Mouse (Mus musculus) CH12.LX (cell line): ENCODE measurements around the gene Cox7a2. TPM values are rescaled to one million over a fixed set of nuclear protein-coding genes. Genes with fewer than 3 reads are reported as not detected.

ENCODE experiments used
- DNase-seq: peaks from one replicate; pipeline ENCODE4 v3.0.0-alpha.2; 2013; ENCODE audit errors: extremely low read depth
- H3K27ac ChIP-seq: 2 replicates; pipeline ENCODE4 v1.5.1; 2012; ENCODE audit warnings: low read depth, mild to moderate bottlenecking, control low read depth, moderate library complexity; ENCODE audit not compliant: insufficient read depth
- H3K27me3 ChIP-seq: replicated peaks from 2 replicates; pipeline ENCODE3; 2012; ENCODE audit warnings: inconsistent platforms
- H3K36me3 ChIP-seq, 2 experiments: replicated peaks in 1 of 2; 2 replicates each; pipeline versions ENCODE3 to v1.6.1; 2012; ENCODE audit warnings: inconsistent platforms in 1 of 2, low read length in 1 of 2, mild to moderate bottlenecking in 1 of 2, mixed read lengths in 1 of 2, moderate library complexity in 1 of 2; ENCODE audit not compliant: control insufficient read depth in 1 of 2, insufficient read depth in 1 of 2
- H3K4me1 ChIP-seq, 2 experiments: 2 replicates each; pipeline ENCODE4 v1.6.1; 2012; ENCODE audit warnings: inconsistent platforms in 1 of 2, moderate library complexity in 1 of 2; ENCODE audit not compliant: insufficient read depth in 2 of 2, control insufficient read depth in 1 of 2
- H3K4me2 ChIP-seq: 2 replicates; pipeline ENCODE4 v1.6.1; 2012; ENCODE audit warnings: low read depth, mild to moderate bottlenecking, control low read depth; ENCODE audit not compliant: poor library complexity, insufficient read depth, severe bottlenecking
- H3K4me3 ChIP-seq, 3 experiments: fragments of 150-350 bp in 1 of 3; sonication (generic) in 1 of 3; replicated peaks in 1 of 3; 2 replicates each; pipeline versions ENCODE3 to v1.5.1; 2011 to 2012; ENCODE audit warnings: low read depth in 2 of 3, low read length in 2 of 3, mild to moderate bottlenecking in 2 of 3, moderate library complexity in 2 of 3, control low read depth in 1 of 3, improper control_type of control experiment in 1 of 3, inconsistent platforms in 1 of 3, mixed read lengths in 1 of 3; ENCODE audit not compliant: poor library complexity in 1 of 3
- H3K79me2 ChIP-seq: replicated peaks from 2 replicates; pipeline ENCODE4 v1.6.1; 2012; ENCODE audit warnings: mild to moderate bottlenecking, moderate library complexity; ENCODE audit not compliant: control insufficient read depth, poor library complexity, insufficient read depth, severe bottlenecking; ENCODE audit errors: extremely low read depth
- H3K9ac ChIP-seq: 2 replicates; pipeline ENCODE4 v1.6.1; 2012; ENCODE audit warnings: low read depth, mild to moderate bottlenecking, control low read depth, moderate library complexity; ENCODE audit not compliant: insufficient read depth
- H3K9me3 ChIP-seq: replicated peaks from 2 replicates; pipeline ENCODE3; 2012; ENCODE audit warnings: low read length, inconsistent platforms, mixed read lengths
- ELF1 ChIP-seq: IDR thresholded peaks from 2 replicates; pipeline ENCODE4 v1.6.1; 2014; ENCODE audit warnings: low read depth, mild to moderate bottlenecking, inconsistent platforms, low read length, improper control_type of control experiment
- GABPA ChIP-seq: IDR thresholded peaks from 2 replicates; pipeline ENCODE4 v1.6.1; 2012; ENCODE audit warnings: low read depth, low read length, improper control_type of control experiment, inconsistent platforms; ENCODE audit not compliant: insufficient replicate concordance
- JUND ChIP-seq: conservative IDR thresholded peaks from 2 replicates; pipeline ENCODE4 v1.6.1; 2011; ENCODE audit warnings: low read depth, low read length, improper control_type of control experiment
- MAX ChIP-seq: IDR thresholded peaks from 2 replicates; pipeline ENCODE4 v1.6.1; 2011; ENCODE audit warnings: low read length, improper control_type of control experiment
- MYC ChIP-seq: IDR thresholded peaks from 2 replicates; pipeline ENCODE4 v1.6.1; 2011; ENCODE audit warnings: low read depth, mild to moderate bottlenecking, improper control_type of control experiment, low read length
- POLR2AphosphoS2 ChIP-seq: IDR thresholded peaks from 2 replicates; pipeline ENCODE4 v1.6.1; 2011; ENCODE audit warnings: low read depth, low read length, improper control_type of control experiment
- SIN3A ChIP-seq: IDR thresholded peaks from 2 replicates; pipeline ENCODE4 v1.6.1; 2012; ENCODE audit warnings: low read length, improper control_type of control experiment, inconsistent platforms
- TCF12 ChIP-seq: IDR thresholded peaks from 2 replicates; pipeline ENCODE4 v1.6.1; 2014; ENCODE audit warnings: low read depth, mild to moderate bottlenecking, inconsistent platforms, low read length, improper control_type of control experiment
- ZC3H11A ChIP-seq: IDR thresholded peaks from 2 replicates; pipeline ENCODE4 v1.6.1; 2012; ENCODE audit warnings: low read depth, mild to moderate bottlenecking, inconsistent platforms, low read length, improper control_type of control experiment
- dilution Hi-C: fragments of 300-500 bp; cut with MboI; formaldehyde crosslinking; loops from 2 replicates; pipeline ENCODE4 v1.14.3; 2020; ENCODE audit warnings: low sequenced_read_pairs; ENCODE audit not compliant: extremely low pct_unique_long_range_greater_than_20kb, extremely low pct_ligation_motif_present
- in situ Hi-C: fragments of 300-500 bp; cut with MboI; formaldehyde crosslinking; loops from 3 replicates; pipeline ENCODE4 v1.14.3; 2019; ENCODE audit warnings: low sequenced_read_pairs, low pct_ligation_motif_present, low pct_unique_long_range_greater_than_20kb, mixed read lengths
- polyA plus RNA-seq: library from polyadenylated mRNA; unstranded; fragments of >175 nt; gene quantifications from 2 replicates; pipeline ENCODE4 v1.2.1, GENCODE M21; 2012; ENCODE audit warnings: low read depth; ENCODE audit not compliant: insufficient read length
- total RNA-seq, 2 experiments: library from RNA; depleted of rRNA; stranded (reverse); fragments of 300-350 nt in 1 of 2; fragments of >200 nt in 1 of 2; gene quantifications; 2 replicates each; pipeline ENCODE4 v1.2.3; 2012 to 2014

Gene Cox7a2
- total and polyA plus RNA-seq, 3 experiments: 307 to 597 (median 393) TPM

GRCm38 (mm10) chr9:79718481-79719370, 41.0 kb downstream of the Cox7a2 start, which contains the start of gene Col12a1:
TSS of gene Col12a1 (minus strand) at chr9:79718831.
- Histone ChIP-seq H3K36me3 (no peaks in the 10 kb centered on the region), H3K79me2 (no peaks in the 10 kb centered on the region), H3K27me3 (no peaks in the 10 kb centered on the region), H3K4me3 (no peak within 1 kb of the TSS), H3K27ac (no peak within 1 kb of the TSS), H3K9me3 (peaks cover 4% of the 10 kb centered on the region), H3K4me1 (peaks cover 0 to 5% of the 10 kb centered on the region in 2 experiments; a peak in 1 of 4 replicates), H3K4me2 (no peak within 1 kb of the TSS), H3K9ac (no peak within 1 kb of the TSS)
- dilution Hi-C loops: no loop called here
- TF ChIP-seq ZC3H11A (no peak), GABPA (no peak), SIN3A (no peak), MAX (no peak)
- no peak for DNase-seq
- in situ Hi-C loops: no loop called here

GRCm38 (mm10) chr9:79717836-79718475, 41.7 kb downstream of the Cox7a2 start:
- Histone ChIP-seq H3K4me3 (no peak overlapping the region), H3K9me3 (peaks cover 4% of the 10 kb centered on the region), H3K9ac (no peak overlapping the region), H3K4me2 (no peak overlapping the region)
- DNase-seq: no peak
- in situ Hi-C loops: no loop called here
- dilution Hi-C loops: no loop called here
- TF ChIP-seq MAX: no peak
- TF ChIP-seq POLR2AphosphoS2: no peak
- no peak for TF ChIP-seq JUND
- no peak for TF ChIP-seq MYC
- TF ChIP-seq TCF12: no peak
- TF ChIP-seq ELF1: no peak
- TF ChIP-seq, all 38 proteins: peak for 0
- Histone ChIP-seq H3K27me3 (no peaks in the 10 kb centered on the region), H3K27ac (no peak overlapping the region), H3K79me2 (no peaks in the 10 kb centered on the region), H3K36me3 (no peaks in the 10 kb centered on the region), H3K4me1 (peaks cover 0 to 5% of the 10 kb centered on the region in 2 experiments; a peak in 1 of 4 replicates)
